Mouse (Mus musculus): ENCODE data around the gene Nfam1. TPM values are rescaled to one million over a fixed set of nuclear protein-coding genes. Genes with fewer than 3 reads are reported as not detected.

Nfam1 gene
- polyA plus RNA-seq, 1 experiment: 19.3 TPM

- no peak for TF ChIP-seq POLR2A (IDR thresholded peaks at IDR 0.05; ENCODE audit: borderline replicate concordance, extremely low read depth, low read depth, low read length)
- no peak for TF ChIP-seq CTCF (IDR thresholded peaks at IDR 0.05; ENCODE audit: insufficient read depth, low read length)
- no peak for DNase-seq
- no peak overlapping the region for H3K4me3 ChIP-seq (replicated peaks; ENCODE audit: extremely low read depth, low read depth, low read length)
- 61% methylated on average over 11 of the region's 11 CpGs for WGBS
- H3K4me1 ChIP-seq (ENCODE audit: control insufficient read depth, insufficient read depth, low read length): no peaks in the 10 kb centered on the region
These were observed 3.1 kb downstream of the Nfam1 start for GRCm38 (mm10) chr15:83029725-83030718.

GRCm38 (mm10) chr15:83026129-83026528 is 7.0 kb downstream of the Nfam1 start:
- Histone ChIP-seq H3K4me1 (ENCODE audit: control insufficient read depth, insufficient read depth, low read length) (no peaks in the 10 kb centered on the region), H3K4me3 (replicated peaks; ENCODE audit: extremely low read depth, low read depth, low read length) (no peak overlapping the region)
- DNase-seq: no peak
- TF ChIP-seq POLR2A (IDR thresholded peaks at IDR 0.05; ENCODE audit: borderline replicate concordance, extremely low read depth, low read depth, low read length) (no peak), CTCF (IDR thresholded peaks at IDR 0.05; ENCODE audit: insufficient read depth, low read length) (no peak)
- 68% methylated on average over 8 of the region's 8 CpGs for WGBS

DNA sequence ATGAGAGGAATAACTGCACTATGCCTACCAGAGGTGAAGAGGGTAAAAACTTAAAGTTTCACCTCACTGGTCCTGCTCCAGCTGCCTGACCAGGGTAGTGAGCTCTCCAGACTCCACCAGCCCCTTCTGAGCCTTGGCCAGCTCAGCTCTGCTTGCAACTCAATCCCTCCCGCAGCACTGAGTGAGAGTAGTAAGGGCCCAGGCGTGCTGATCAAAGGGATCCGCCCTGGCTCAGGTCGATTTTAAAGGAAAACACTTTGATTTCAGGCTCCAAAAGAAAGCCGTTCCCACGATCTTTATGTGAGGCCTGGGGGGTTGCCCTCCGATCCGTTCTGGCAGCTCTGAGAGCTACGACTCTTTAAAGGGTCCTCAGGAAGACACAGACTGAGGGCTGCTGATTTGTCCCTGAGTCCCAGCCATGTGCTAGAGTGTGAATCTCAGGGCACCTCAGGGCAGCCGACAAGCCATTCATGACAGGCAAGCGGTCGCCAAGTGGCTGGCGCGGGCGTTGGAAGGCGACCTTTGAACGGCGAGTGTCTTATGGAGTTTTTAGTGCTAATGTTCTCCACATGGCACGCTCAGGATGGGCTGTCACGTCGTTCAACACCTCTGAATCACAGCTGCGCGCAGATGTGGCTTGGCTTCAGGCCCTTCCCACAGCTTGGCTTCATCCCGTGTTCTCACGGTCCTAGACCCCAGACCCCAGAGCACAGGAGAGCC is 7.9 kb downstream of the Nfam1 start:
- 39% methylated on average over 25 of the region's 25 CpGs for WGBS
- TF ChIP-seq CTCF (IDR thresholded peaks at IDR 0.05; ENCODE audit: insufficient read depth, low read length) (no peak), POLR2A (IDR thresholded peaks at IDR 0.05; ENCODE audit: borderline replicate concordance, extremely low read depth, low read depth, low read length) (no peak)

GRCm38 (mm10) chr15:83022947-83023346 is 10.2 kb downstream of the Nfam1 start:
- no peak for DNase-seq
- TF ChIP-seq CTCF (IDR thresholded peaks at IDR 0.05; ENCODE audit: insufficient read depth, low read length) (no peak), POLR2A (IDR thresholded peaks at IDR 0.05; ENCODE audit: borderline replicate concordance, extremely low read depth, low read depth, low read length) (no peak)
- Histone ChIP-seq H3K4me1 (ENCODE audit: control insufficient read depth, insufficient read depth, low read length) (no peaks in the 10 kb centered on the region), H3K4me3 (replicated peaks; ENCODE audit: extremely low read depth, low read depth, low read length) (no peak overlapping the region)
- 69% methylated on average over 8 of the region's 8 CpGs for WGBS

More for the DNA sequence above, 7.9 kb downstream of the Nfam1 start:
- Histone ChIP-seq H3K4me1 (ENCODE audit: control insufficient read depth, insufficient read depth, low read length) (no peaks in the 10 kb centered on the region), H3K4me3 (replicated peaks; ENCODE audit: extremely low read depth, low read depth, low read length) (no peak overlapping the region)
- no peak for DNase-seq

DNA sequence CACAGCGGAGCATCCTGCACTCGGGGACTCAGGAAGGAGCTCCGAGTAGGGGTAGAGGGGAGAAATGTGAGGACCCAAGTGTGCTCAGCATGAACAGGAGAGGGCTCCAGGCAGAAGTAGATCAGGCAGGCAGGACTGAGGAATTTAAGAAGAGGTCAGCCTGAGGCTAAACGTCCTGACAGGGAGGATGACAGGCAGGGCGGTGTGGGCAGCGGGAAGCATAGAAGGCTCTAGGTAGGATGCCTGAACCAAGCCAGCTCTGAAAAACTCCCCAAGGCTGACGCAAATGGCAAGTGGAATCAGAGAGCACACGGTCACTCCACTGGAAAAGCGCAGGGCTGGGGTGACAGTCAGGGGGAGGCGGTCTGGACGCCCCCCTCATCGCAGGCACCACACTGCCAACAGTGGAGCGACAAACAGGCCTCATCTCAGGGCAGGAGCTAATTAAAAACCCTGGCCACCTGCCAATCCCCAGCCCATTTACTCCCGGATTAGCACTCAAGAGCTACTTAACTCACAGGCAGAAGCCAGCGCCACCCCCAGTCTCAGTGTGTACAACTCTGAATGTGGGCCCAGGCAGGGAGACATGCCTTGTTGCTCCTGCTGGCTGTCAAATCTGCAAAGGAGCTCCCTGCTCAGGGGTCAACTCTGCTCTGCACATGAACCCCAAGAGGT is 22.0 kb downstream of the Nfam1 start:
- no peak overlapping the region for H3K4me3 ChIP-seq (replicated peaks; ENCODE audit: extremely low read depth, low read depth, low read length)
- TF ChIP-seq CTCF (IDR thresholded peaks at IDR 0.05; ENCODE audit: insufficient read depth, low read length) (no peak), POLR2A (IDR thresholded peaks at IDR 0.05; ENCODE audit: borderline replicate concordance, extremely low read depth, low read depth, low read length) (no peak)
- 48% methylated on average over 15 of the region's 15 CpGs for WGBS
- H3K4me1 ChIP-seq (ENCODE audit: control insufficient read depth, insufficient read depth, low read length): no peaks in the 10 kb centered on the region
- DNase-seq: no peak

DNA sequence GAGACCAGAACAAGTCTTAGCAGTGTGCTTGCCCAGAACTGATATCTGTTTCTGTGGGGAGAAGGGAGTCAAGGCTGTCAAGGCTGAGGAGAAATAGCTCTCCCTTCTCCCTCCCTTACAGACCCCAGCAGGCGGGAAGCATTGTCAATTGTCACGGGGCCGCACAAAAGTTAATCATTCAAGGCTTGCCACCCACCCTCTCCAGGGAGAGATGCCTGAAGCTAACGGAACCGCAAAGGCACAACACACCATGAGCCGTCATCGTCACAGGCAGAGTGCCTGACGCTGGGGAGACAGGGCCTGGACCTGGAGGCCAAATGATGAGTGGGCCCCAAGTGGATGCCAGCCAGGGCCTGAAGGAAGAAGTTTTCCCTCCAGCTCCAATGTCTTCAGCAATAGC is 22.7 kb downstream of the Nfam1 start:
- WGBS: 50% methylated on average over 8 of the region's 8 CpGs
- H3K4me3 ChIP-seq (replicated peaks; ENCODE audit: extremely low read depth, low read depth, low read length): no peak overlapping the region
- no peaks in the 10 kb centered on the region for H3K4me1 ChIP-seq (ENCODE audit: control insufficient read depth, insufficient read depth, low read length)
- no peak for DNase-seq
- TF ChIP-seq POLR2A (IDR thresholded peaks at IDR 0.05; ENCODE audit: borderline replicate concordance, extremely low read depth, low read depth, low read length) (no peak), CTCF (IDR thresholded peaks at IDR 0.05; ENCODE audit: insufficient read depth, low read length) (no peak)

- DNase-seq: no peak
These were observed 23.6 kb downstream of the Nfam1 start for GRCm38 (mm10) chr15:83009532-83009931.

GRCm38 (mm10) chr15:83008761-83009423 is 24.2 kb downstream of the Nfam1 start:
- no peak for TF ChIP-seq CTCF (IDR thresholded peaks at IDR 0.05; ENCODE audit: insufficient read depth, low read length)
- no peak for TF ChIP-seq POLR2A (IDR thresholded peaks at IDR 0.05; ENCODE audit: borderline replicate concordance, extremely low read depth, low read depth, low read length)
- 64% methylated on average over 13 of the region's 13 CpGs for WGBS
- no peak for DNase-seq
- no peak overlapping the region for H3K4me3 ChIP-seq (replicated peaks; ENCODE audit: extremely low read depth, low read depth, low read length)
- no peaks in the 10 kb centered on the region for H3K4me1 ChIP-seq (ENCODE audit: control insufficient read depth, insufficient read depth, low read length)

More at GRCm38 (mm10) chr15:83009532-83009931, 23.6 kb downstream of the Nfam1 start:
- 66% methylated on average over 6 of the region's 6 CpGs for WGBS
- TF ChIP-seq CTCF (IDR thresholded peaks at IDR 0.05; ENCODE audit: insufficient read depth, low read length): no peak
- no peak for TF ChIP-seq POLR2A (IDR thresholded peaks at IDR 0.05; ENCODE audit: borderline replicate concordance, extremely low read depth, low read depth, low read length)
- Histone ChIP-seq H3K4me3 (replicated peaks; ENCODE audit: extremely low read depth, low read depth, low read length) (no peak overlapping the region), H3K4me1 (ENCODE audit: control insufficient read depth, insufficient read depth, low read length) (no peaks in the 10 kb centered on the region)
